ENCODE assay signal across 11 mouse cellular contexts in the genomic region with DNA sequence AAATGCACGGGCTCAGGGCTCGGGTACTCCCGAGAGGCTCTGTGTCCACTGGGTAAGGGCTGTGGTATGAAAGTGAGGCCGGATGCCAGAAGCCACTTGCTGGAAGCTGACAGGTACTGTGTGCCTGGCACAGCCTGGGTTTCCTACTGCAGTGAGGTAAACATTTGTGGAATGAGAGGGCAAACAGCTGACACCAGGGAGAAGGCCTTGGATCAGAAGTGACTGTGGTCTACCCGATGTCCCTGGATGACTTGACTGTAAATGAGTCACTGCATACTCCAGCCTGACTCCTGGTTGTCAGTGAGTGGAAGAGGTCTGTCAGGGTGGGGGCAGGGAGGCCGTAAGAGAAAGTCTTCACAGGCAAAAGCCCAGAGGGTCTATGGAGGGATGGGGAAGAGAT. TPM values are rescaled to one million over a fixed set of nuclear protein-coding genes. Genes with fewer than 3 reads are reported as not detected.
DNase-seq lines count a peak whose midpoint lies in the region; ATAC-seq and TF ChIP-seq lines count a peak whose summit lies in the region.
"Had no signal": no experiment of that assay in that cellular context is flagged by ENCODE, and none has a peak within 500 bp of the region (broad histone marks: within the 10 kb centered on the region; RNA-seq: fewer than 3 reads in every experiment).

No protein-coding gene starts in this region.

- no peaks in the 10 kb centered on the region for H3K36me3 ChIP-seq in heart, adult 2 months (ENCODE audit: control insufficient read depth, insufficient read depth, low read length)
- H3K36me3 ChIP-seq in heart, embryonic 11.5 days (ENCODE audit: control insufficient read depth, insufficient read depth, low read length): no peaks in the 10 kb centered on the region
- H3K36me3 ChIP-seq in heart, postnatal 0 days (replicated peaks; ENCODE audit: control insufficient read depth, insufficient read depth, low read length): no peaks in the 10 kb centered on the region
- no peaks in the 10 kb centered on the region for H3K36me3 ChIP-seq in lung, postnatal 0 days (ENCODE audit: insufficient read depth, low read length)
- no peaks in the 10 kb centered on the region for H3K36me3 ChIP-seq in intestine, embryonic 15.5 days

- H3K27me3 ChIP-seq in heart, adult 2 months (ENCODE audit: control insufficient read depth, insufficient read depth, low read length): no peaks in the 10 kb centered on the region
- no peaks in the 10 kb centered on the region for H3K27me3 ChIP-seq in heart, embryonic 11.5 days (ENCODE audit: control insufficient read depth, insufficient read depth, low read length)
- no peaks in the 10 kb centered on the region for H3K27me3 ChIP-seq in heart, postnatal 0 days (ENCODE audit: control insufficient read depth, insufficient read depth, low read length)
- H3K27me3 ChIP-seq in lung, postnatal 0 days (replicated peaks; ENCODE audit: insufficient read depth, low read length): no peaks in the 10 kb centered on the region
- H3K27me3 ChIP-seq in intestine, embryonic 15.5 days (replicated peaks): no peaks in the 10 kb centered on the region

- 44% methylated on average over 6 of the region's 6 CpGs for WGBS in heart, adult 2 months
- 69% methylated on average over 6 of the region's 6 CpGs for whole genome bisulfite sequencing in heart, embryonic 11.5 days (ENCODE audit: insufficient replicate concordance)
- 30% methylated on average over 6 of the region's 6 CpGs for WGBS in heart, postnatal 0 days
- WGBS in lung, postnatal 0 days: 36% methylated on average over 6 of the region's 6 CpGs
- 65% methylated on average over 6 of the region's 6 CpGs for WGBS in intestine, embryonic 15.5 days

- peaks cover 1% of the 10 kb centered on the region; the same call in 1 of the 2 replicates for H3K4me1 ChIP-seq in heart, adult 2 months (ENCODE audit: control insufficient read depth, insufficient read depth, low read length)
- peaks cover 13% of the 10 kb centered on the region for H3K4me1 ChIP-seq in heart, embryonic 11.5 days (ENCODE audit: control insufficient read depth, insufficient read depth, low read length)
- H3K4me1 ChIP-seq in heart, postnatal 0 days (ENCODE audit: control insufficient read depth, insufficient read depth): peaks cover 10% of the 10 kb centered on the region; the same call in 1 of the 2 replicates
- H3K4me1 ChIP-seq in lung, postnatal 0 days (ENCODE audit: insufficient read depth, low read depth, low read length): no peaks in the 10 kb centered on the region
- peaks cover 3% of the 10 kb centered on the region; the same call in 1 of the 2 replicates for H3K4me1 ChIP-seq in intestine, embryonic 15.5 days (replicated peaks)

- no peaks in the 10 kb centered on the region for H3K79me2 ChIP-seq in heart, adult 2 months (replicated peaks; ENCODE audit: control insufficient read depth, insufficient read depth, low read length)

- TF ChIP-seq POLR2A in heart, adult 2 months (IDR thresholded peaks at IDR 0.05; ENCODE audit: insufficient read depth, low read depth, low read length): no peak

- no peak for ATAC-seq in heart, embryonic 11.5 days (replicated peaks; ENCODE audit: insufficient number of reproducible peaks, low FRiP score, low TSS enrichment)
- peak; percentile 80 for ATAC-seq in heart, postnatal 0 days (ENCODE audit: insufficient read depth, low read depth)
- ATAC-seq in lung, postnatal 0 days: peak; percentile 71
- no peak for ATAC-seq in intestine, embryonic 15.5 days

- intact Hi-C loops in heart, adult 2 months (cut with DNase I): no loop called here

- no peak overlapping the region for H3K4me3 ChIP-seq in heart, adult 2 months
- no peak overlapping the region for H3K4me3 ChIP-seq in heart, embryonic 11.5 days (ENCODE audit: low read depth, low read length)
- no peak overlapping the region for H3K4me3 ChIP-seq in heart, postnatal 0 days (ENCODE audit: low read depth, low read length)
- no peak overlapping the region for H3K4me3 ChIP-seq in lung, postnatal 0 days (ENCODE audit: low read depth, low read length)
- no peak overlapping the region for H3K4me3 ChIP-seq in intestine, embryonic 15.5 days (replicated peaks)

- no peak for TF ChIP-seq CTCF in heart, adult 2 months (IDR thresholded peaks at IDR 0.05)
- TF ChIP-seq CTCF in heart, postnatal 0 days (IDR thresholded peaks at IDR 0.05; ENCODE audit: low read depth): no peak
- TF ChIP-seq CTCF in lung, postnatal 0 days (IDR thresholded peaks at IDR 0.05): 0 out of 2 replicates have a peak, but pooled peaks have one; percentile 7

- peak; percentile 89 for TF ChIP-seq EP300 in heart, adult 2 months (IDR thresholded peaks at IDR 0.05; ENCODE audit: insufficient read depth, low read depth, low read length)
- no peak for TF ChIP-seq EP300 in heart, postnatal 0 days (IDR thresholded peaks at IDR 0.05; ENCODE audit: low read depth)
- TF ChIP-seq EP300 in lung, postnatal 0 days (IDR thresholded peaks at IDR 0.05): peak; percentile 21; the same call in 1 of the 2 replicates

- H3K27ac ChIP-seq in heart, adult 2 months: no peak overlapping the region
- no peak overlapping the region for H3K27ac ChIP-seq in heart, embryonic 11.5 days (ENCODE audit: low read depth, low read length)
- peak overlapping the region; percentile 44 for H3K27ac ChIP-seq in heart, postnatal 0 days (ENCODE audit: low read depth)
- H3K27ac ChIP-seq in lung, postnatal 0 days (ENCODE audit: low read length): peak overlapping the region; percentile 21; the same call in 1 of the 2 replicates
- no peak overlapping the region for H3K27ac ChIP-seq in intestine, embryonic 15.5 days
- H3K27ac ChIP-seq: liver, embryonic 14.5 days had no signal

- no peak overlapping the region for H3K9ac ChIP-seq in heart, adult 2 months (ENCODE audit: low read depth, low read length)
- no peak overlapping the region for H3K9ac ChIP-seq in heart, embryonic 11.5 days (ENCODE audit: low read depth, low read length)
- H3K9ac ChIP-seq in heart, postnatal 0 days (replicated peaks; ENCODE audit: low read depth, low read length): no peak overlapping the region
- no peak overlapping the region for H3K9ac ChIP-seq in lung, postnatal 0 days (replicated peaks; ENCODE audit: low read depth)
- H3K9ac ChIP-seq in intestine, embryonic 15.5 days: no peak overlapping the region
- H3K9ac ChIP-seq: liver, embryonic 14.5 days had no signal

- peak; percentile 45 to 58 for DNase-seq in heart, adult 2 months
- peak; percentile 84 for DNase-seq in adrenal gland, adult 8-10 months
- DNase-seq in heart, postnatal 0 days (ENCODE audit: low spot score): peak; percentile 61
- peak; percentile 67 for DNase-seq in lung, postnatal 0 days (ENCODE audit: low spot score)
- DNase-seq in embryo, embryonic 10.5 days (ENCODE audit: low spot score): no peak
- no peak for DNase-seq in B cell, adult 2 months
- DNase-seq: right cerebral cortex, postnatal 25 days had no signal

- H3K4me2 ChIP-seq in heart, embryonic 11.5 days: no peak overlapping the region
- no peak overlapping the region for H3K4me2 ChIP-seq in heart, postnatal 0 days (ENCODE audit: low read depth, low read length)
- H3K4me2 ChIP-seq in lung, postnatal 0 days (replicated peaks; ENCODE audit: low read depth, low read length): no peak overlapping the region
- H3K4me2 ChIP-seq in intestine, embryonic 15.5 days (replicated peaks): no peak overlapping the region

- no peaks in the 10 kb centered on the region for H3K9me3 ChIP-seq in heart, embryonic 11.5 days (replicated peaks; ENCODE audit: control insufficient read depth, low read length)
- H3K9me3 ChIP-seq in heart, postnatal 0 days (replicated peaks; ENCODE audit: control insufficient read depth, low read length): no peaks in the 10 kb centered on the region
- H3K9me3 ChIP-seq in lung, postnatal 0 days (ENCODE audit: low read length): no peaks in the 10 kb centered on the region
- no peaks in the 10 kb centered on the region for H3K9me3 ChIP-seq in intestine, embryonic 15.5 days
- H3K9me3 ChIP-seq: G1E had no signal

RNA-seq across cellular contexts. Expression of gene Ttc39a, which starts 27.2 kb away (rescaled TPM):
- total RNA-seq in heart, adult 2 months (2021): 1 to 10 TPM; 1.6 to 2.4 TPM
- polyA plus RNA-seq in heart, adult 2 months (2012; rRNA removed): 1.8 and 2.7 TPM in 2 replicates
- polyA plus RNA-seq in heart, embryonic 11.5 days (2014; fragmentation: Nextera tagmentation; extraction: Ambion mirVana): 10.8 and 11.4 TPM in 2 replicates
- total RNA-seq in adrenal gland, adult 8-10 months (2022): 10 to 100 TPM in 2 of 4 experiments, 1 to 10 TPM in 2; 4.6 to 18.6 (median 13.4) TPM
- total RNA-seq in heart, postnatal 0 days (2014; rRNA removed; ENCODE audit: low replicate concordance): 4.2 and 10.0 TPM in 2 replicates
- 3.4 and 3.6 TPM in 2 replicates for polyA plus RNA-seq in heart, postnatal 0 days (2015; fragmentation: Nextera tagmentation; extraction: Ambion mirVana)
- 9.3 and 10.2 TPM in 2 replicates for polyA plus RNA-seq in lung, postnatal 0 days (2015; fragmentation: Nextera tagmentation; extraction: Ambion mirVana)
- 17.0 and 21.5 TPM in 2 replicates for polyA plus RNA-seq in intestine, embryonic 15.5 days (2015; fragmentation: Nextera tagmentation; extraction: Ambion mirVana)

RNA-seq across cellular contexts. Expression of gene Rnf11, which starts 50.9 kb away (rescaled TPM):
- 100 to 1,000 TPM; 109 to 112 TPM for total RNA-seq in heart, adult 2 months (2021)
- polyA plus RNA-seq in heart, adult 2 months (2012; rRNA removed): 40.5 and 87.0 TPM in 2 replicates
- 47.1 and 47.8 TPM in 2 replicates for polyA plus RNA-seq in heart, embryonic 11.5 days (2014; fragmentation: Nextera tagmentation; extraction: Ambion mirVana)
- total RNA-seq in adrenal gland, adult 8-10 months (2022): 100 to 1,000 TPM; 126 to 211 (median 174) TPM
- 44.2 and 78.7 TPM in 2 replicates for total RNA-seq in heart, postnatal 0 days (2014; rRNA removed; ENCODE audit: low replicate concordance)
- polyA plus RNA-seq in heart, postnatal 0 days (2015; fragmentation: Nextera tagmentation; extraction: Ambion mirVana): 44.2 and 44.7 TPM in 2 replicates
- polyA plus RNA-seq in lung, postnatal 0 days (2015; fragmentation: Nextera tagmentation; extraction: Ambion mirVana): 51.7 and 56.6 TPM in 2 replicates
- 30.5 and 32.0 TPM in 2 replicates for polyA plus RNA-seq in intestine, embryonic 15.5 days (2015; fragmentation: Nextera tagmentation; extraction: Ambion mirVana)

Comparison
In these comparisons a context has a peak if more than half of its experiments do, and no peak if none do; other contexts are left out.
1. H3K27ac ChIP-seq: peak in heart, postnatal 0 days (single experiment) and lung, postnatal 0 days (single experiment); none in heart, adult 2 months (single experiment), heart, embryonic 11.5 days (single experiment) and intestine, embryonic 15.5 days (single experiment).
2. ATAC-seq: peak in heart, postnatal 0 days (single experiment) and lung, postnatal 0 days (single experiment); none in heart, embryonic 11.5 days (single experiment) and intestine, embryonic 15.5 days (single experiment).
3. DNase-seq: peak in heart, adult 2 months (2 of 2), adrenal gland, adult 8-10 months (single experiment), heart, postnatal 0 days (single experiment) and lung, postnatal 0 days (single experiment); none in embryo, embryonic 10.5 days (single experiment) and B cell, adult 2 months (0 of 2).